Comparison of ENCODE assay signal across 23 mouse cellular contexts in genomic region chr5:43669118-43669645, GRCm38 (mm10). TPM values are rescaled to one million over a fixed set of nuclear protein-coding genes. Genes with fewer than 3 reads are reported as not detected.
DNase-seq lines count a peak whose midpoint lies in the region; ATAC-seq lines count a peak whose summit lies in the region.
"Had no signal": no experiment of that assay in that cellular context is flagged by ENCODE, and none has a peak within 500 bp of the region (broad histone marks: within the 10 kb centered on the region; RNA-seq: fewer than 3 reads in every experiment).

No protein-coding gene starts in this region.

- no peak overlapping the region for H3K9ac ChIP-seq in kidney, embryonic 15.5 days
- H3K9ac ChIP-seq in midbrain, embryonic 16.5 days (ENCODE audit: low read depth, low read length), result no peak overlapping the region
- H3K9ac ChIP-seq: forebrain, embryonic 13.5 days; hindbrain, embryonic 13.5 days; limb, embryonic 12.5 days; liver, postnatal 0 days had no signal

- H3K4me1 ChIP-seq in heart, embryonic 10.5 days, result peaks cover 26% of the 10 kb centered on the region
- H3K4me1 ChIP-seq in kidney, embryonic 15.5 days, result peaks cover 15% of the 10 kb centered on the region
- H3K4me1 ChIP-seq in midbrain, embryonic 16.5 days (ENCODE audit: control insufficient read depth, insufficient read depth, low read length), result peaks cover 13% of the 10 kb centered on the region

- 37% methylated on average over 8 of the region's 8 CpGs for WGBS in heart, embryonic 10.5 days
- WGBS in kidney, embryonic 15.5 days, result 72% methylated on average over 8 of the region's 8 CpGs
- 72% methylated on average over 8 of the region's 8 CpGs for WGBS in midbrain, embryonic 16.5 days

- H3K4me2 ChIP-seq in kidney, embryonic 15.5 days, result no peak overlapping the region
- H3K4me2 ChIP-seq in midbrain, embryonic 16.5 days (ENCODE audit: low read length), result no peak overlapping the region
- H3K4me2 ChIP-seq: forebrain, embryonic 13.5 days; hindbrain, embryonic 13.5 days; limb, embryonic 12.5 days; liver, embryonic 11.5 days had no signal

- DNase-seq in heart, embryonic 10.5 days (ENCODE audit: low spot score), result peak; percentile 50
- DNase-seq in heart, adult 18-20 months, result no peak
- DNase-seq in kidney, adult 9 months, result peak; percentile 34
- DNase-seq in kidney, postnatal 36 days, result peak; percentile 34 to 49
- DNase-seq: cerebellum, adult 2 months; cerebellum, postnatal 25 days; embryo, embryonic 11 days; gastrocnemius, adult 2 months; heart, postnatal 14 days; liver, postnatal 0 days; lung, postnatal 10 days; right cerebral cortex, adult 18-20 months; right cerebral cortex, postnatal 4 days; thymus, postnatal 14 days had no signal

- 0 out of 2 replicates have a peak overlapping the region, but pooled peaks have one; percentile 22 for H3K27ac ChIP-seq in heart, embryonic 10.5 days
- no peak overlapping the region for H3K27ac ChIP-seq in kidney, embryonic 15.5 days
- H3K27ac ChIP-seq in midbrain, embryonic 16.5 days (ENCODE audit: low read length), result no peak overlapping the region
- H3K27ac ChIP-seq: forebrain, embryonic 13.5 days; gastrocnemius, adult 2 months; hindbrain, embryonic 13.5 days; limb, embryonic 12.5 days; midbrain, embryonic 10.5 days had no signal

- no peaks in the 10 kb centered on the region for H3K27me3 ChIP-seq in heart, embryonic 10.5 days (ENCODE audit: insufficient read depth, poor library complexity, severe bottlenecking)
- no peaks in the 10 kb centered on the region for H3K27me3 ChIP-seq in kidney, embryonic 15.5 days
- H3K27me3 ChIP-seq in midbrain, embryonic 16.5 days (ENCODE audit: control insufficient read depth, insufficient read depth, low read depth, low read length), result no peaks in the 10 kb centered on the region
- H3K27me3 ChIP-seq: forebrain, embryonic 13.5 days; hindbrain, embryonic 13.5 days; limb, embryonic 12.5 days had no signal

- H3K9me3 ChIP-seq in heart, embryonic 10.5 days, result no peaks in the 10 kb centered on the region
- H3K9me3 ChIP-seq in kidney, embryonic 15.5 days (replicated peaks), result no peaks in the 10 kb centered on the region
- H3K9me3 ChIP-seq in midbrain, embryonic 16.5 days (replicated peaks; ENCODE audit: control insufficient read depth, low read length, poor library complexity, severe bottlenecking), result no peaks in the 10 kb centered on the region
- H3K9me3 ChIP-seq: forebrain, embryonic 13.5 days; hindbrain, embryonic 13.5 days; limb, embryonic 12.5 days; midbrain, embryonic 10.5 days had no signal

- peaks cover 5% of the 10 kb centered on the region; the same call in 1 of the 2 replicates for H3K36me3 ChIP-seq in heart, embryonic 10.5 days
- peaks cover 8% of the 10 kb centered on the region for H3K36me3 ChIP-seq in kidney, embryonic 15.5 days
- no peaks in the 10 kb centered on the region for H3K36me3 ChIP-seq in midbrain, embryonic 16.5 days (ENCODE audit: control insufficient read depth, insufficient read depth, low read length)
- H3K36me3 ChIP-seq: hindbrain, embryonic 13.5 days had no signal

- no peak overlapping the region for H3K4me3 ChIP-seq in heart, embryonic 10.5 days
- no peak overlapping the region for H3K4me3 ChIP-seq in kidney, embryonic 15.5 days (replicated peaks)
- H3K4me3 ChIP-seq in midbrain, embryonic 16.5 days (ENCODE audit: low read depth, low read length), result no peak overlapping the region
- H3K4me3 ChIP-seq: forebrain, embryonic 13.5 days; gastrocnemius, adult 2 months; hindbrain, embryonic 13.5 days; limb, embryonic 12.5 days; midbrain, embryonic 10.5 days had no signal

- ATAC-seq in kidney, embryonic 15.5 days (replicated peaks; ENCODE audit: low FRiP score), result no peak
- no peak for ATAC-seq in activated CD4-positive, CD25-positive, alpha-beta regulatory T cell, adult 4 months
- no peak for ATAC-seq in midbrain, embryonic 16.5 days
- ATAC-seq: forebrain, embryonic 13.5 days; liver, postnatal 0 days had no signal

RNA-seq across cellular contexts. Expression of gene Cc2d2a, which starts 7.0 kb away (rescaled TPM):
- polyA plus RNA-seq in heart, embryonic 10.5 days (2016; fragmentation: Nextera tagmentation; extraction: Ambion mirVana), result 8.5 and 8.9 TPM in 2 replicates
- total RNA-seq in heart, adult 18-20 months (2021), result 1 to 10 TPM; 7.1 to 8.5 TPM
- 14.4 and 17.1 TPM in 2 replicates for polyA plus RNA-seq in kidney, embryonic 15.5 days (2015; fragmentation: Nextera tagmentation; extraction: Ambion mirVana)
- 1 to 10 TPM; 1.3 TPM for polyA plus RNA-seq in activated CD4-positive, CD25-positive, alpha-beta regulatory T cell, adult 4 months (2017; shearing (Covaris generic))
- 7.1 and 9.4 TPM in 2 replicates for polyA plus RNA-seq in midbrain, embryonic 16.5 days (2015; fragmentation: Nextera tagmentation; extraction: Ambion mirVana)
- total RNA-seq: MEL had no signal

Comparison
In these comparisons a context has a peak if more than half of its experiments do, and no peak if none do; other contexts are left out.
1. DNase-seq: peak in heart, embryonic 10.5 days (single experiment), kidney, adult 9 months (single experiment) and kidney, postnatal 36 days (2 of 2); none in heart, adult 18-20 months (0 of 2).